Mouse (Mus musculus): ENCODE measurements around the gene Dlgap3.

The Dlgap3 gene

GRCm38 (mm10) chr4:127168914-127169345 lies at the start of gene Dlgap3:
Gene Dlgap3 (plus strand): TSS chr4:127169204.
- DNase-seq: peak; percentile 9

- no peak for DNase-seq
Observed at GRCm38 (mm10) chr4:127123391-127123790, 45.6 kb upstream of the Dlgap3 start, which contains the start of gene Tmem35b. Gene Tmem35b (plus strand): TSS chr4:127123691.

- DNase-seq: no peak
Observed at GRCm38 (mm10) chr4:127124331-127124730, 44.7 kb upstream of the Dlgap3 start.

DNA sequence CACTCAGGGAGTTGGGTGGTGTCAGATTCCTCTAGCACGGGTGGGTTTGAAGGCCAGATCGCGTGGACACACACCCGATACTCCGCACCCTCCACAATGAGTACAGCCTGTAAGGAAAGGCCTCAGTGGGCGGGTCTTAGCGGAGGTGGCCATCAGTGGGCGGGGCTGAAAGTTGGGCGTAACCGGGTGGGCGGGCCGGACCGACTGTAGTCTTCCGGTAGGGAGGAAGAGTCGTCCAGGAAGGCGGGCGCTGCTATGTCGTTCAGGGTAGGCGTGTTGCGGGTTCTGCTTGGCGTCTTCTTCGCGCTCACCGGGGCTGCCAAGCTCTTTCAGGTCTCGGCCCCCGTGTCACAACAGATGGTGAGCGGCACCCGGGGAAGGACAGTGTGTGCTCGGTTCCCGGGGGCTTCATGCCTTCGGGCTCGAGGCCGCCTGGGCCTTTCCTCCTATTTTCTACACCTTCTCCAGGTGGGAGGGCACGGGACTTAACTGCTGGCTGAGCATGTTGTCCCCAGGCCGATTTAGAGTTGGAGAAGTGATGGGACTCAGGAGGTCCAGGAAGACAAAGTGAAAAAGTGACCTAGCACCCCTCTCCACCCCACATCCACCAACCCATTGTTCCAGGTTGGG lies 43.1 kb upstream of the Dlgap3 start:
- peak; percentile 87 for DNase-seq

DNA sequence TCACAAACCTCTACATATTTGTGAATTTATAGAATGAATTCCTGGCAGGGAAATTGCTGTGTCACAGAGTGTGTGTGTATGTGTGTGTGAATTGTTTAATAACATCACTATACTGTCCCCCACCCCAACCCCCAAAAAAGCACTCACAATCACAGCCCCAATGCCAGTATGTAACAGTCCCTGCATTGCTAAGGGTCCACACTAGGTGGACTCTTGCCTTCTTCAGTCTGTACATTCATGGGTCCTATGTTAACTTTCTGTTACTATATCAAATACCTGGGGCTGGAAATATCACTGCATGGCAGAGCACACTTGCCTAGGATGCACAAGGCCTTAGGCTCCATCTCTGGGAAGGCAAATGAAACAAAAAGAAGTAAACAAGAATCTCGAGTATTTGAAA lies 34.3 kb upstream of the Dlgap3 start:
- no peak for DNase-seq

- DNase-seq: no peak
Observed at GRCm38 (mm10) chr4:127137591-127137990, 31.4 kb upstream of the Dlgap3 start.

- no peak for DNase-seq
Observed at GRCm38 (mm10) chr4:127138486-127138885, 30.5 kb upstream of the Dlgap3 start.

DNA sequence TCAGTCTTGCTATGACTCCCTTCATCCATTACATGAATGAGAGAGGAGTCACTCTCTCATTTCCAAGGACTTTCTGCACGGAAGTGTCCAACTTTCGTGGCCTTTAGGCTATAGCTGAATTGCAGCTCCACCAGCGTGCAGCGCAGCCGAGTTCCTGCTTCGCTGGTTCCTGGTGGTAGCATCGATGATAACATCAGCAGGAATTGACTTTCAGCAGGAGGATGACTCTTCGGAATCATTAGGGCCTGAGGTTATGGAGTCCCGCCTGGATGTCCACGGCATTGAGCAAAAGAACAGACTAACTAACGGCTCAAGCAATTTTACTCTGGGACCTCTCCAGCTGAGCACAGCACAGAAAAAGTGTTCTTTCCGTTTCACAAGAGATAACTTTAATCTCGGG lies 19.0 kb upstream of the Dlgap3 start:
- no peak for DNase-seq

- no peak for DNase-seq
Observed at GRCm38 (mm10) chr4:127153345-127153744, 15.7 kb upstream of the Dlgap3 start.

DNA sequence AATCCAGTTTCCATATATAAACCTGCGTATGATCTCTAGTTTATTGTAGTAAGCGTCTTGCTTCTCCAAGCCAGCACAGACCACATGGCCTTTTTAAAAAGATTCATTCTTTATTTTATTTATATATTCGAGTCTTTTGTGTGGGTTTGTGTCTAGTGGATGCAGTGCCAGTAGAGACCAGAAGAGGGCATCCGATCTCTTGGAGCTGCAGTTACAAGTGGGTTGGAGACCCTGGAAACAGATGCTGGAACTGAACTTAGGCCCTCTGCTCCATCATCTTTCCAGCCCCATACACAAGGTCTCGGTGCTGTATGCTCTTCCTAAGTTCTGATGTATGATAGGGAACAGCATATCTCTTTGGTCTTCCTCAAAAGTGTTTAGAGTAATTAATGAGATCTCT lies 13.2 kb upstream of the Dlgap3 start:
- peak; percentile 4 for DNase-seq

- no peak for DNase-seq
Observed at GRCm38 (mm10) chr4:127157746-127158145, 11.3 kb upstream of the Dlgap3 start.

- DNase-seq: no peak
Observed at GRCm38 (mm10) chr4:127163926-127164325, 5.1 kb upstream of the Dlgap3 start.

DNA sequence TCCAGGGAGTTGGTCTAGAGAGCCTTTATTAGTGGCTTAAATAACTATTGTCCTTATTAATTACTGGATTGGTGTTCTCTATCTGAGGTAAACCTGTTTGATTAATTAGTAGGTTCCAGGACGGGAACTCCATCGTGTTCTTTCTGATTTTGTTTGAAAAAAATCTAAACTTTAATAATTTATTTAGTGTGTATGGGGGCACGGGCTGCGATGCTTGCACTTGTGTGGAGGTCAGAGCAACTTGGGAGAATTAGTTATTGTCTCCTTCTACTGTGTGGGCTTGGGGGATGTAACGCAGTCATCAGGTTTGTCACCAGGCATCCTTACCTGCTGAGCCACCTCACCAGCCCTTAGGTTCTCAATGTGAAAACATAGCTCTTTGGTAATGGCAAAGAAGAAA lies 1.9 kb upstream of the Dlgap3 start:
- DNase-seq: no peak

- no peak for DNase-seq
Observed at GRCm38 (mm10) chr4:127167731-127168130, 1.3 kb upstream of the Dlgap3 start.

DNA sequence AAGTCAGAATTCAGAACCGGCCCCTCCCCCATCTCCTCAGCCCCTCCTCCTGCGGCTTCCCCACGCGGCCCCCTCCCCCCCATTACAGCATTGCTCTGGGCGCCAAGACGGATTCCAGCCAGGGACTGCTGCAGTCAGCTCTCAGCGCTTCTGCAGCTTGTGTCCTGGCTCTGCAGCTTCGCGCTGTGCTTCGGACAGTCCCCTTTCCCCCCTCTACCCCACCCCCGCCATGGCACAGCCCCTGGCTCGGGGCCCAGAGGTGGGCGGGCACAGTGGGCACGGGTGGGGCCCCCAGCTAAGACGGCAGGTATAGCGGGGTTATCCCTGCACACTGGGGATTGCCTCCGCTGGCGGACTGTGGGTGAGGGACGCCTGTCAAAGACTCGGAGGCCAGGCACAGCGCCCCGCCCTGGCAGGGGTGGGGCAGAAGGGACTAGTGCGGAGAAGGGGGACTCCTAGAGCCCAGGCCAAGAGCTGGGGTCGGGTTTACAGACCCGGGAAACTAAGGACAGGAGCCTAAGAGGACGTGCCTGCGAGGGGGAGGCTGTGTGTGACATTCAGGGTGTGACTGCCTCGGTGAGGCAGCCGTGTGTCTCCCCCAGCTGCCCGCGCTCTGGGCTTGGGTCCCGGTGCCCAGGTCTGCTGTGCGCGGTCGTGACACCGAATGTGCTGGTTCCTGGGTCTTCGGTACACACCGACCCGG lies 642 bp upstream of the Dlgap3 start:
- DNase-seq: peak; percentile 10

- peak; percentile 2 for DNase-seq
Observed at GRCm38 (mm10) chr4:127169346-127170221, 580 bp downstream of the Dlgap3 start.

DNA sequence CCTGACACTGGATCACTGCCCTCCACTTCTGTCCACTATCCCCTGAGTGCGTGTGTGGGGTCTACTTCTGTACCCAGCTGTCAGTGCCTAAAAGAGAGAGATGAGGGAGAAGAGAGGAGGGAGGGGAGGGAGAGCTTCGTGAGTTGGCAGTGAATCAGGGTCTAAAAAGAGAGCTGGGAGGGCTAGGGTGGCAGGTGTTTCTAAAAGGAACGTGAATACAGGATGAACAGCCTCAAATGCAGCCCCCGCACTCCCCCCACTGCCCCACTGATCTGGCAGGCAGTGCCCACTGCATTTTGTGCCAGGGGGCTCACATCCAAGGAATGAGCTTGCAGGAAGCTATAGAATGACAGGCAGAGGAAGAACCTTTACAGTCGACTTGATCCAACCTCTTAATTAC lies 1.9 kb downstream of the Dlgap3 start:
- no peak for DNase-seq

GRCm38 (mm10) chr4:127171341-127171905 lies 2.4 kb downstream of the Dlgap3 start:
- no peak for DNase-seq

DNA sequence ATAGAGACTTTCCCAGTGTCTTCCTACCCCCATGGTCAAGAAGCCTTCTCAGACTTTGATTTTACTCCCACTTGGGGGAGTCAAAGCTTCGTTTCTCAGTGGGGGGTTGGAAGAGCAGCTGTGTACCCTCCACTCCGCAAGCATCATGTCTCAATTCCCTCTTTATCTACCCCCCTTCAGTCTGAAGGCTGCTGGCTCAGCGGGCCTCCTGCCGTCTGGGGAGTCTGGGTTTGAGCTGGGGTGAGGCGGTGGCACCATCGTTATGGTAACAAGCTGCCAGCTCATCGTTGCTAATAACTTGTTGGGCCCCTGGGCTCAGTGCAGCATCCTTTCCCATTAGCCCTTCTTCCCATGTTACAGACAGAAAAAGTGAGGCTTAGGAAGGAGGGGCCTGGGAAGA lies 3.1 kb downstream of the Dlgap3 start:
- DNase-seq: no peak

- no peak for DNase-seq
Observed at GRCm38 (mm10) chr4:127172614-127173013, 3.6 kb downstream of the Dlgap3 start.

GRCm38 (mm10) chr4:127173461-127173860 lies 4.5 kb downstream of the Dlgap3 start:
- peak; percentile 36 for DNase-seq

DNA sequence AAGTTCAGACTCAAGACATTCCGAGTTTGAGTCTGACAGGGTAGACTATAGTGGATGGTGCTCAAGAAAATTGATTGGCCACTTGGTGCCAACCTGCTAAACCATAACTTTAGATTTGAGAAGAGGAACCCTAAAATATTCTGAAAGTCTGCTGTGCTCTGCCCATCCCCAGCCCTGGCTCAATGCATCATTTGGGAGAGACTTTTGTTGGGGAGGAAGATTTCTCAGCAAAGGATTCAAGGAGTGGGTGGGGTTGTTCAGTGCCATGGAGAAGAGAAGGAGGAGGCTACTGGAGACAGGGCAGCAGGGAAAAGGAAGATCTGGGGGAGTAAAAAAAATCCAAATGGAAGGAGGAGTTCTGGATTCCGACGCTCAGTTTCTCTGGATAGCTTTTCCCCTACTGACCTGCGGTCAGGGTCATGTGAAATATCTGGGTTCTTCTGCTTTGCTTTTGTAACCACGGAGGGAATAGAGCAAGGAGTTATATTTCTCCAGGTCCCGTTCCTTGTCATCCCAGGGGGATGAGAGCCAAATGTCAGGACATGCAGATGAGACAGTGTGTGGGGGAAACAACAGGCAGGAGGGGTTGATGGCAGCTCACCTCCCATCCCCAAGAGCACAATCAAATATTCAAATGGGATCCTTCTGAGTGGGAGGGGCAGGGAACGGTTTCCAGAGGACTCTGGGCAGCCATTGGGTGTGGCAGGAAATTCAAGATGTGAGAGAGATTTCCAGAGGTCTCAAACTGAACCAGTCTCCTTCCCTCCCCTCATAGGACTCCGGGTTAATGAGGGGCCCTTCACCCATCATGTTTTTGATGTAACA lies 5.3 kb downstream of the Dlgap3 start:
- no peak for DNase-seq

All from thymus, postnatal 25 days (tissue).